Mouse (Mus musculus): ENCODE data around the gene Cfap161.

The Cfap161 gene

DNA sequence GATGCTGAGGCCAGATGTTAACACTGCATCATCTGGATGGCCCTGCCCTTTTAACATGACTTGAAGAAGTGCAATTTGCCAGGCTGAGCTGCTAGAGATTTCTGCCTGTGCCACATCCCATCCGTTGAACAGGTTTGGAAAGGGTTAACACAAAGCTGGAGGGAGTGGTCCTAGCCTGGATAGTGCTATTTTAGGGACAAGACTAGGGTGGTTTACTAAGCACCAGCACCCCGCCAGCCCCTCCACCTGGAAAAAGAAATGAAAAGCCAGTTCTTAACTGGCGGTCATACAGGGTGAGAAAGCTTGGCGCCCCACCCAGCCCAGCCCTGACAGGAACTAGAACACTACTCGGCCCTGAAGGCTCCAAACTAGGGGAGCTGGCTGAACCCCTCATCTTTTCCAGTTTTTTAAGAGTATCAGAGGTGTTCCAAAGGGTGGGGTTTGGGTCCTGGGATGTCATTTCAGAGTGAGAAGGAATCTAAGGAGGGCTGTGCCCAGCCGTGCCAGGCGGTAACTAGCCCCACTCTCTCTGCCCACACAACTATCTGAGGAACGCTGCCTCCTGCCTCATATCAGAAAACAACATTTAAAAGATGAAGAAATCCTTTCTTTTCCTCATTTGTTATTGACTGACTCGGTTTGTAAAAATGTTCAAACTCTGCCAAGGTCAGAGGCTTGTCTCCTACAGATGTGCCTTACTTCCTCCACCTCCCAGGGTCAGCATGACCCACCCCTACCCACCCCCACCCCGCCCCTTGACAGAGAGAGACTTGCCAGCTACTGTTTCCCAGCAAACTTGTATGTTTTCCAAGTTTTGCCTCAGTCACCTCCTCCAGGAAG lies 55.8 kb downstream of the Cfap161 start:
- no peak for DNase-seq

DNA sequence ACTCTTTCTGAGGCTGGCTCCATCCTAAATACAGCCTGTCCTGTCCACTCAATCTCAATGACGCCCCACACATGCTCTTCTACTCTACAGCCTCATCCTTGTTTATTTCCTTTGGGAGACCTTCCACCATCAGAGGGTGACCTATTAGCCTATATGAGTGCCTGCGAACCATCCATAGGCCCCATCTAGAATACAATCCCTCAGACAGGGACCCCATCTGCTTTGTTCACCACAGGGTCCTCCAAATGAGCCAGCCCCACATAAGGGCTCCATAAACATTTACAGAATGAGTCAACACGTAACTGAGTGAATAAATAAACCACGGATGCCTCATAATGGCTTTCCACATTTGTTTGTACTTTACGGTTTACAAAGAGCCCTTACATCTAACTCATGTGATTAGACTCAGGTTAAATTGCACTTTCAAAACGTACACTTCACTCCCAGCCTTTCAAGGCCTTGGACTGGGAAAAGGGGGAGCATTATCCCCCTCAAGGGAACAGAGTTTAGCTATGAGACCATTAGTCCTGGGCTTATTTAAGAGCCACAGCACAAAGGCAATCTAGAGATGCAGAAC lies 56.7 kb downstream of the Cfap161 start:
- DNase-seq = no peak

DNA sequence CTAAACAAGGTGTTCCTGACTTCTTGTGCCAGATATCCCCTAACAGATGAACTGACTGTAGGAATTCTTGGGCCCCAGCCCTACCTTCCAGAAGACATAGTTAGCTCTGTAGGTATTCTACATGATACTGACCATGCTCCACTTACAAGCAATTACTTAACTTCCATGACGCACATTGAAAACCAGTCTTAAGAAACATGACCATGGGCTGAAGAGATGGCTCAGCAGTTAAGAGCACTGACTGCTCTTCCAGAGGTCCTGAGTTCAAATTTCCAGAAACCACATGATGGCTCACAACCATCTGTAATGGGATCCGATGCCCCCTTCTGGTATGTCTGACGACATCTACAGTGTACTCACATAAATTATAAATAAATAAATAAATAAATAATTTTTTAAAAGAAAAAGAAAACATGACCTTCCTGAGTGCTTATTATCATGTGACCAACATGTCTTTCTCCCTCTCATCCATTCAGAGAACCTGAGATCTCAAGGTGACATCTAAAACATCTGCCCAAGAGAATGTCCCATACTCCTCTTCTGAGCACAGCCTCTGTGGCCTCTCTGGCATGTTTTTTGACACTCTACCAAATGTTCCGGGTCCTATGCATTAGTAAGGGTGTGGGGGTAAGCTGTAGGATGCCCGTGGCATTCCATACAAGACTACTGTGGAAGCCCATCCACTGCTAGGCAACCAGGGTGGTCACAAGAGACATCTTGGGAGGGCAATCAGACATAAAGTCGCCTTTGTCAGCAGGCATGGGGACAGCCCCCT lies 58.2 kb downstream of the Cfap161 start:
- no peak for DNase-seq

DNA sequence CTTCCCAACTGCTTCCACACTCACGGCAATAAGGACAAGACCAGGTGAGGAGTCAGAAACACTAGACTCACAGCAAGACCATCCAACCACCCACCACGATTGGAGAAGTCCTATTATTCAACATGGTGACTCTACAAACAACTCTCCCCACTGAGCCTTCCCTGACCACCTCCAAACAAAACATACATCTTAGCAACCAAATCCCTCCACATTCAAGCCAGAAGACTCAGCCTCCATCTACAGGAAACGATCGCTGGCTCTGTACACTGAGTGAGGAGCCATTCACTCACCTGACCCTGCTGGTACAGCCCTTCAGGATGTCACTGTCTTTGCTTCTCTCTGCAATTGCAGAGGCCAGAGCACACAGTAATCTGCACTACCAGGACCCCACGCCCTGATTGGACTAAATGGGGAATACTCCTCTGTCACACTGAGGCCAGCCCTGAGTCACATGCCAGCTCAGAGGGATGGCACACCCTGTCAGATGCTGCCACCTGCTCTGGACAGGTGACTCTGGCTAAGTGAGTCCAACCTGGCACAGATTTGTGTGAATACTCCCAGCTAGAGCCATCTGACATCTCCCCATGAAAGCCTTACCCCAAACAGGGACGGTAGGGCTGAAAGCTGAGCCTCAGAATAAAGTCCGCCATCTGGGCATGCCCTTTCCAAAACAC lies 59.4 kb downstream of the Cfap161 start:
- no peak for DNase-seq

DNA sequence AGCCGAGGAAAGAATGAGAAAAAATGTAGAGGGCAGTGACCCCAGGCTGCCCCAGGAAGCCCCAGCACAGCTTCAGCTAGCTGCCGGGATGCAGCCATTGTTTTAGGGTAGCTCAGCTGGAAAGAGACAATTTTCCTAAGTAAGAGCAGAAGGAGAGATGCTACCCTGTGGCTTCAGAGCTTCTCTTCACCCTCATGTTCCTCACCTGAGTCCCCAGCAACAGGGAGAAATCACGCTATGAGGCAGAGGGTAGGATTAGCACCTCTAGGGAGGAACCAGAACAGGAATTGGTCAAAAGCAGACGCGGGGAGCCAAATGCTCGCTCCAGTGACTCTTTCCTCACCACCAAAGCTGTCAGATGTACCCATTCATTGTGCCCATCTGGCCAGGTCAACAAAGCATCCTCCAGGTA lies 60.0 kb downstream of the Cfap161 start:
- DNase-seq = no peak

DNA sequence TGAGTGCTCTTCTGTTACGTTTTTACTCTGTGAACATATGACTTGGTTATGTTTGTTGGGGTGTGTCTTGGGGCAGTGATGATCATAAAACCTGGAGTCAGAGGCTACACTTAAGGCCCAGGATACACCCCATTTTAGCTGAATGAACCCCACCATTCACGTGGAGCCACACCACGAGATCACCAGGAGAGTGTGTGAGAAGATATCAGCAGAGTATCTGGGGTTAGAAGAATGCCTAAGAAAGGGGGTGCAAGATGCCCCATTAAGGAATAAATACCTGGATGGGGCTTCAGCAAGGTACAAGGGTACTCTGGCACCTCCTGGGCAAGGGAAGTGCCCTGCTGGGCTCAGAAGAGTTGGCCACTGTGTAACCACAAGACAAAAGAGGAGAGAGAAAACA lies 60.4 kb downstream of the Cfap161 start:
- no peak for DNase-seq

DNA sequence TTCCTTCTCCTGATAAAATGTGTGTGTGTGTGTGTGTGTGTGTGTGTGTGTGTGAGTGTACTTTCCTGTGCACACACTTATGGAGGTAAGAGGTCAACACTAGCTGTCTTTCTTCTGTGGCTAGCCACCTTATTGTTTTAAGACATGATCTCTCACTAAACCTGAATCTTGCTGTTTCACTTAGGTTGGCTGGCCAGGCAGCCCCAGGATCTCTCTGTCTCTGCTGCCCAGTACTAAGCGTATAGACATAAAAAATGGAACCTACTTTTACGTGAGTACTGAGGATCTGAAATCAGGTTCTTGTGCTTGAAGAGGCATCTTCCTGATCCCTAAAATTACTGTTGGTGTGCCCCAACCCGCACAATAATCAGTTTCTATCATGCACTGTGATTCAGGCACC lies 61.9 kb downstream of the Cfap161 start:
- no peak for DNase-seq

DNA sequence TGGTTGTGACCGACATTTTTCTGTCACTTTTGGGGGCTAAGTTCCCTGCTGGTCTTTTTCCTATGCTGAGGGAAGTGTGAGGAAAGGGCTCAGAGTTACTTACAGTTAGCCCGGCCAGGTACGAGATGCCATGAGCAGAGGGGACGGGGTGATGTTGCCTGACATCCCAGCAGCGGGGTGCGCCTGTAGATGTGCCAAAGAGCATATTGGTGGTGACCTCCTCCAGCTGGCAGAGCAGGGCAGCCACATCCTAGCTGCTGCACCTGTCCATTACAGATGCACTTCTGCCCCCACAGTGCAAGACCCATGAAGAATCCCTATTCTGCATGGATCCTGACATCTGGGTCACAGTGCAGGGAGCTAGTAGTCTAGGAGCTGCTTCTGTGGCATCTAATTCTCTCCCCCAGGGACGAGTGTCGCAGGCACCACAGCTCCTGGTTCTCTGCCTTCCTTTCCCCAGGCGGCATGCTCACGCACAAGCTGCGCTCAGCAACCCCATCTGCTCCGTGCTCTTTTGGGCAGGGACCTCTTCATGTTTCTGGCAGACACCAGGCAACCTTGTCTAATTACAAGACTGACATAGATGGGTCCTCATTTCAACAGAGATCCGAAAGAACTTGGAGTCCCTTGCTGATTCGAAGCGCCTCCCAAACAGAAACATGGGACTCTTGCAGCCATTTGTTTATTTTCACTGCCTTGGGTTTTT lies 62.6 kb downstream of the Cfap161 start:
- no peak for DNase-seq

DNA sequence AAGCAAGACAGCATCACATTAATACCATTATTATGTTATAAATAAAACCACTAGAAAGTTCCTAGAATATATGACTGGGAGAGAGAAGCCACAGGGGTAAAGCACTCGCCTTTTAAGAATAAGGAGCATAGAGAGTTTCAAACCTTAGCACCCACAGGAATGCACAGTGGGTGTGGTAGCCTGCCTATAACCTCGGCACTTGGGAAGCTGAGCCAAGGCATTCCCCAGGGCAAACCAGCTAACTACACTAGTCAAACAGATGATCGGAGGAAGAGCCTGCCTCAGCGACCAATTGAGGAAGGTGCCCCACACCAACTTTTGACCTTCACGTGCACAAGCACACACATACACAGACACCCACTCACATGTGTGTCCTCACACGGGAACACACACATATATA lies 63.4 kb downstream of the Cfap161 start:
- no peak for DNase-seq

DNA sequence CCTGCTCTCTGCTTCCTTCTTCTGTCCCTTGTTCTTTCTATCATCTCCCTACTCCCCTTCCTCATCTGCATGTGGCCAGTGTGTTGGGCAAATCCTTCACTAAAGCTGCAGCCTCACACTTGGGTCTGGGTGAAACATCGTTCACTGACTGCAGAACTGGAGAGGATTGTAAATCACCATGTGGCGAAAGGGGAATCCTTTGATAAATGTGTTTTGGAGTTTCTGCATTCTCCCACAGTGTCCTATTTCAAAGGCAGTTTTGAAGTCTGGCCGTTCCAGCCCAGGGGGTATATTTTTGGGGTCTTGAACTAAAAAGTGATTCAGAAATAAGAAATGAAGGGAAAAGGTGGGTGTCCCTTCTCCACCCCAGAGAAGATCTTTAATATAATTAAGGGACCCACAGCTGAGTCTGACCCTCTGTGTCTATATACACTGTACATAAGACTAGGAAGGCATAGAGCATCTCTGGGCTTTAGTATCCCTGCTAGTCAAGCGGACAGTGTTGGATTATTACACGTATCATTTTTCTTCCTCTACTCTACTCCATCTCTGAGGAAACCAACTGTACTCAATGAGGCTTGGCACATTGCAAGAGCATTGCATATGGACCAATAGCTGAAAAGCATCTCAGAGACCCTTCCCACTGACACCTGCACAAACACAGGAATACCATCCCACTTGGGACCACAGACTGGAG lies 67.6 kb downstream of the Cfap161 start:
- DNase-seq = no peak

DNA sequence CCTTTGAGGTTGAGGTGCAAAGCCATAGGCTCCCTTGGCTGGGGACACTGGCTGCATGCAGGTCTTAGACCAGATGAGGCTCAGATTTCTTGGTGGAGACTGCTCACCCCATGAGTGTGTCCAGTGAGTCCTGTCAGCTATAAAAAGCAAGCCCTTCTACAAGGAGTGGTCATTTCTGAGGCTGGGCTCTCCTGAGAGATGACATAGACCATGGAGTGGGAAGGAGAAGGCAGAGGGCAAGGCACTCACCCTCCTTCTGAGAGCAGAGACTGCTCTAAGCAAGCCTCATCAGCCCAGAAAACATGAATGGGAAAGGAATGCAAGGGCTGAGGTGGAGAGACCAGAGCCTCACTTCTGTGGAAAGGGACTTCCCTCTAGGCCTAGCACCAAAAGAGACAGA lies 68.9 kb downstream of the Cfap161 start:
- no peak for DNase-seq

DNA sequence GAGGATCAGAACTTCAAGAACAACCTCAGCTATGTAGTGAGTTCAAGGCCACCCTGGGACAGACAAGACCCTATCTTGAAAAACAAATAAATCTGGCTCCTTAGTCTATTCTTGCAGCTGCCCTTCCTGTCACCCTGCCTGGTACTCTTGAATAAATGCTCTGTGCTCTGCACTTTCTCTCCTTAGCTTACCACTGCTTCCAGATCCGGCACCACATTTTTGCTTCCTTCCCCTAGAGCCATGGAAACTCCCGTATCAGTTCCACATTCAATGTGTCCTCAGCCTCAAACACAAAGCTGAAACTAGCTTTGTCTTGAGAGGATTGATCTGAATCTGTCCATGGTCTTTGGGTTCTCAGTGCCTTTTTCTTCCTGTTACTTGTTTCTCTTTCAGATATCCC lies 70.1 kb downstream of the Cfap161 start:
- DNase-seq = no peak
